Mouse (Mus musculus): ENCODE results near the gene C1rl.

DNA sequence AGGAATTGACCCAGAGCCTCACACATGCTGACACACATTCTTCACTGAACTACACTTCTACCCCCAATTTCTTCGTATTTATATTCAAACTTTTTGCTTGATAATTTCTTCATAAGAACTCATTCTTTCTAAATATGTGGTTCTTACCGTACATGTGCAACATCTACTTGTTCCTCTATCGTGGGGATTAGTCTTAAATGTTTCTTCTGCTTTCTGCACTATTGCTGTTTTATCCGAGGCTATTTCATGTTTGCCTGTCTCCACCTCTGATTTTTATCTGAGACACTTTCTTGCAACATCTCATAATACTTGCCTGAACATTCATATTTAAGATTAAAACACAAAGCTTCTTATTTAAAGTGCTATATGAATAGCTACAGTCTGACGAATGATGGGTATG lies 3.1 kb downstream of the C1rl start:
- no peak for TF ChIP-seq CTCF (IDR thresholded peaks at IDR 0.05; ENCODE audit: control insufficient read depth, insufficient read depth, insufficient replicate concordance, low read depth, low read length)
- TF ChIP-seq POLR2A (IDR thresholded peaks at IDR 0.05; ENCODE audit: control insufficient read depth, low read depth, low read length) = no peak

All from testis, adult 2 months (tissue).